Mouse (Mus musculus) heart, postnatal 10 days (tissue): ENCODE results near the gene Ulk4. TPM values are rescaled to one million over a fixed set of nuclear protein-coding genes. Genes with fewer than 3 reads are reported as not detected.

ENCODE experiments used
- DNase-seq, 2 experiments: peaks; one replicate each; pipeline ENCODE4 v3.0.0; 2021
- intact Hi-C: fragments of 180-260 bp; cut with DNase I; formaldehyde crosslinking; loops from one replicate; pipeline ENCODE4 v1.15.1; 2025
- total RNA-seq, 2 experiments: library from RNA; stranded (reverse); gene quantifications; 2 replicates each; pipeline ENCODE4 v1.2.3; 2021

The Ulk4 gene
- total RNA-seq, 2 experiments from 2014 or later = 0.74 to 1.4 TPM

- intact Hi-C loops = no loop called here
These were observed 282.5 kb downstream of the Ulk4 start for GRCm38 (mm10) chr9:120994223-120995155.

DNA sequence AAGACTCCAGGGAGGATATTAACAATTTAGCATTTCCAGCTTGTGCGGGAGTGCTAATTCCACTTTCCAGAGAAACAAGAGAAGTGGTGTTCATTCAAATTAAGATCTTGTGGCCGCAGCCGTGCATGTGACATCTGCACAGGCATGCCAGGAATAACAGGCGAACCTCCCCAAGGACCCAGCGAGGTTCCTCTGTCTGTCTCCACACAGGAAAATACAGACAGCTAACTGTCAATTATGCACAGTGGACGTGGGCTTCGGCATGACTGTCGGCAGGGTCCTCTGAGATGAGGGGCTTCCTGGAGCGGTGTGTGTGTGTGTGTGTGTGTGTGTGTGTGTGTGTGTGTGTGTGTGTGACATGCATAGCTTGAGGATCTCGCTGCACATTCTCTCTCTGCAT lies 284.0 kb downstream of the Ulk4 start:
- intact Hi-C loops = no loop called here
- no peak for DNase-seq

More at GRCm38 (mm10) chr9:120994223-120995155, 282.5 kb downstream of the Ulk4 start:
- DNase-seq = peak; percentile 42 to 43

- intact Hi-C loops = no loop called here
- DNase-seq = no peak
These were observed 285.2 kb downstream of the Ulk4 start for GRCm38 (mm10) chr9:120991801-120992200.

DNA sequence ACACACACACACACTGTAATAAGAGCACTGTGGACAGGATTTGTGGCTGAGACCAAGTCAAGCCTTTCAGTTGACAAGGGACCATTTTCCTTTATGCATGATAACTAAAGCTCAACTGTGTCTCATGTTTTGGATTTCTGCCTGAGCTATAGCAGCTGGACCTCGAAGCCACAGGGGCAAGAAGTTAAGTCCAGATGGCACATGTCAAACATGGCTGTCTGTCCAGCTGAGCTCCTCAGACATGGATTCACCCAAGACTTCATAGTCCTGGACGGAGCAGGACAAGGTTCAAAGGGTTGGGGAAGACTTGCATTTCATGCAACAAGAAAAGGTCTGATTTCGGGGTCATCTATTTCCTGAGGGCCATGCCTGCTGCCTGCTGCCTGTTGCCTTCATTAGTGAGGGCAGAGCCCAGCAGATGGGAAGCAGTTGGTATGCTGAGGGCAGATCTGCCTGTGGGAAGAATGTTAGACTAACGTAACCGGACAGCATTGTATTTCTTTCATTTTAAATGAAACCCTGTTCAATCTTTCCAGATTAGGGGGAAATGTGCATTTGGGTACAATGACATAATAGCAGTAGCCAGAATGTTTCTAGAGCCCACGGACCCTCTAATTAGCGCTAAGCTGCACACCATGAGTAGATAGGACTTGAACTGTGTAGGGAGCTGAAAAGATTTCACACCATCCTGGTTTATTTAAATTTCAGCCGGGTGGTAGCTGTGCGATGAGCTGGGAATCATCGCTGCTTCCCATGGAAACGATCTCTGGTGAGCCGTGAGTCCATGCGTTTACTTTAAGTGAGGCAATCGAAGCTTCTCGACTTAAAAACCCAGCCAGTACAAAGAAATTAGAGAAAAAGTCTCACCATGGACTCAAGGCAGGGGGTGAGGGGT lies 286.9 kb downstream of the Ulk4 start:
- intact Hi-C loops = no loop called here

DNA sequence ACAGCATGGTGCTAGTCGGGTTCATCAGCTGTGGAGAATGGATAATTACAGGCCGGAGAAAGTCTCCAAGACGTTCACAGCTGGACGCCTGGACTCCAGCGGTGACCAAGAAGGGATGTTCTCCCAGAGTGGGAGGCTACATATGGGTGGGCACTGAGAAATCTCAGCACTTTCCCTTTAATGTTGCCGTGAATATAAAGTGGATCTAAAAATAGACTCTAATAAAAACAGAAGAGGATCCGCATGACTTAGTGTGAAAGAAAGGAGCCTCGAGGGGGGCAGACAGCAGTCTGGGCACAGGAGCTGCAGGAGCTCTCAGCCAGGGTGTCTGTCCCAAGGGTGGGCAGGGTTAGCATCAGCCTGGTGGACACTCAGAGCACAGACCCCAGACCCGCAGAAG lies 288.9 kb downstream of the Ulk4 start:
- DNase-seq = no peak
- intact Hi-C loops = no loop called here

More for the DNA sequence above, 286.9 kb downstream of the Ulk4 start:
- DNase-seq = peak; percentile 51 to 53

- intact Hi-C loops = no loop called here
- no peak for DNase-seq
These were observed 290.0 kb downstream of the Ulk4 start for GRCm38 (mm10) chr9:120986994-120987393.

- DNase-seq = no peak
These were observed 290.7 kb downstream of the Ulk4 start for GRCm38 (mm10) chr9:120986255-120986654.

GRCm38 (mm10) chr9:120985524-120985923 lies 291.5 kb downstream of the Ulk4 start:
- intact Hi-C loops = no loop called here
- DNase-seq = no peak

More at GRCm38 (mm10) chr9:120986255-120986654, 290.7 kb downstream of the Ulk4 start:
- intact Hi-C loops = no loop called here

GRCm38 (mm10) chr9:120985009-120985408 lies 292.0 kb downstream of the Ulk4 start:
- intact Hi-C loops = no loop called here
- no peak for DNase-seq

DNA sequence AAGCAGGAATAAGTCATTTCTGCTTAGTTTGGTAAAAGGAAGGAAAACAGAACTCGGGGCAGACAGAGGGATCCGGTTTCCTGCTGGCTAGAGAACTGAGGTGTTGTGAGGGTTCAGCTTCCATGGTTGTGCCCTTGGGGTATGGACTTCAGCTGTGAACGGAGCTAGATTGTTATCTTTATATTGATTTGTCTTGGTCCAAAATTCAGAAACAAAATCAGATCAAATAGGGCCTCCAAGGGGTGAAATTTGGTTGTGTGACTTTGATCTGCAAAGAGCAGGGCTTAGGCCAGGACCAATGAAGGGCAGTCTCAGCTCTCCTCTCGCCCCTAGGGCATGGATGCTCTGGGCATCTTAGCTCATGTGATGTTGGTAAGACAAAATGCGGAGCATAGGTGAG lies 292.5 kb downstream of the Ulk4 start:
- intact Hi-C loops = no loop called here
- DNase-seq = no peak

DNA sequence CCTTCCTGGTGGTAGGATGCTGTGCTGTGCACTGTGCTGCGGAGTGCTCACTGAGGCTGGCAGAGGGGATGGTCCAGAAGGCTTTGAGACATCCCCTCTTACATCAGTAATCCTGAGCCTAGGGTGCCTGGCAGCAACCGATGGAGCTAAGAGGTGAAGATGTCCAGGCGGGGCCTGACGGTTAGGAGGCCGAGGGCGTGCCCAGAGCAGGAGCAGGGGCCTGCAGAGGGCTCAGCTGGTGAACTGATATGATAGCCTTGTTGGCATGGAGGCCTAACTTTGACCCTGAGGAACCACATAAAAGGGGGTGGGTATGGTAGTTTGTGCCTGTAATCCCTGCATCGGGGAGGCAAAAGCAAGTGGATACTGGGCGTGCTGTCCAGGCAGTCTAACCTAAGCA lies 293.1 kb downstream of the Ulk4 start:
- no peak for DNase-seq
- intact Hi-C loops = no loop called here

DNA sequence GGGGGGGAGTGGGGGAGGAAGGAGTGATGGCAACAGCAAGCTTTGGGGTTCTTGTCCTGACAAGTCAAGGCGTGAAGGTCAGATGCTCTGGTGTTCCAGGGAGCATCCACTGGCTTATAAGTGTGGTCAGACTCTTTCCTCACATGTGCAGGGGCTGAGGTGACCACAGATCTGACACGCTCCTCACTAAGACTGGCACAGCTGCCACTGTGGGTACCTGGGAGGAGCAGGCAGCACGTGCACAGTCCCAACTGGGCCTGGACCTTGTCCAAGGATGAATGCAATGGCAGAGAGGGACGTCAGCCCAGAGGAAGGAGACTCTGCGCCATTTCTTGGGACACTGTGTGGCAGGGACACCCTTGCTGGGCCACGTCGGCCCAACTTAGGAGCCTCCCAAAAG lies 295.2 kb downstream of the Ulk4 start:
- DNase-seq = no peak
- intact Hi-C loops = no loop called here

- no peak for DNase-seq
- intact Hi-C loops = no loop called here
These were observed 300.1 kb downstream of the Ulk4 start for GRCm38 (mm10) chr9:120976856-120977255.

DNA sequence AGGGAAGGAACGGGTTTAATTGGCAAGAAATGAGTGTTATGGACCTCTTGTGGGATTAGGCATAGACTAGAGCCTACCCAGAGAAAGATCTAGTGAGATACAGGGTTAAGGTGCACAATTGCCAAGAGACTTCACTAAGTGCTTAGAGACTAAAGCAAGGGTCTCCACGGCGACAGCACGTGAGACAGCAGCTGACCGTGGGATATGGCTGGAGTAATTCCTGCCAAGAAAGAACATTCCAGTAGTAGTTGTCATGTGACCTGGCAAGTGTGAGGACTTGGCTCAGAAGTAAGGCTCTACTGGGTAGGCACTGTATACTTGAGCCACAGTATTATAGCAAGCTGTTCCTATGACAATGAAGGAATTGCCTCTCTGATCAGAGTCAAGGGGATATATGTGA lies 300.8 kb downstream of the Ulk4 start:
- peak; percentile 80 to 82 for DNase-seq
- intact Hi-C loops = no loop called here

DNA sequence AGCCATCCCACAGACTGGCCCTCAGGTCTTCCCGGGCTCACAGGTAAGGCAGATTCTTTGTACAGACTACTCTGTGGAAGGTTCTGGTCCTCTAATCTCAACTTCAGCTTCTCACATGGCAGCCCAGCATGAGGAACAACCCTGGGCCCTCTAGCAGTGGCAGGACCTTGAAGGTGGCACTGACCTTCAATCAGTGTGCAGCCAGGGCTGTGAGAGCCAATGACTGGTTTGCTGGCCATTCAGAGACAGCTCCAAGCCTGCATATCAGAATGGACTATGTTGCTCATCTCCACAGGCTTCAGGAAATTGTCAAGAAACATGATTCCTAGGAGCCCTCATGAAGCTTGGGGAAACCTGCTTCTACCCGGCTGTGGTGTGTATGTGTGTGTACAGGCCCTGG lies 302.8 kb downstream of the Ulk4 start:
- intact Hi-C loops = no loop called here
- DNase-seq = no peak

DNA sequence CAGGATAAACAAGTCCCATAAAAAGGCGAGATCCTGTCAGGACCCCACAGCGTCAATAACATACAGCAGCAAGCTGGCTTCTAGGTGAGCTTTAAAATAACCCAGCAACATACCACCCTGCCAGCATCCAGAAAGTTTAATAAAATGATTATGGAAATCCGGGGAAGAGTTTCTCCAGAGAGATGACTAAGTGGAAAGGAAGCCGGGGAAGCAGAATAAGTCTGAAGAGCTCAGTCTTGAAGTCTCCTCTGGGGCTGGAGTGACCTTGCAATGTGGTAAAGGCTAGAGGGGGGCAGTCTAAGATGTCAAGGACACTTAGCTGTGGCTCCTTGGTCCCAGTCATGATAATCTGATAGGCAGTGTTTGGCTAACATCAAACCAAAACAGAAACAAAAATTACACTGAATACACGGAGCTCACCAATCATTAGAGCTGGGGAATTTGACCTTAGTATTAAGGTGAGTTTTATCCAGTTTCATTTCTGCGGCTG lies 303.9 kb downstream of the Ulk4 start:
- no peak for DNase-seq
- intact Hi-C loops = no loop called here

DNA sequence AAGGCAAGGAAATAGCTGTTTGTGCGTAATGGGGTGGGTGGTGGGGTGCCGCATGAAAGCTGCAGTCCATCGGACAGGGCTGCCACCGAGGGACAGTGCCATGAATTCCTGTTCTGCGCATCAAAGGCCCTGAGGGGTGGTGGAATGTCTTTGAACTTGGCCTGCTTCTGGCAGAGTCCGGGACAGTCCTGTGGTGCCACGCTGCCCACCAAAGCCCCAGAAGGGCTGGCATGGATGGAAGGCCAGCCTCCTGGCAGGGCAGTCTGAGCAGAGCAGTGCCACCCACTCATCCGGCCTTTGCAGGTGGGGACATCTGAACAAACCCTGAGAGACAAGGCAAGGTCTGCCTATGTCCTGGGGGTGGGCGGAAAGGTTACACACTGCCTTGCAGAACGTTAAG lies 312.0 kb downstream of the Ulk4 start:
- intact Hi-C loops = no loop called here
- no peak for DNase-seq

GRCm38 (mm10) chr9:120964224-120964623 lies 312.8 kb downstream of the Ulk4 start:
- DNase-seq = no peak
- intact Hi-C loops = no loop called here

DNA sequence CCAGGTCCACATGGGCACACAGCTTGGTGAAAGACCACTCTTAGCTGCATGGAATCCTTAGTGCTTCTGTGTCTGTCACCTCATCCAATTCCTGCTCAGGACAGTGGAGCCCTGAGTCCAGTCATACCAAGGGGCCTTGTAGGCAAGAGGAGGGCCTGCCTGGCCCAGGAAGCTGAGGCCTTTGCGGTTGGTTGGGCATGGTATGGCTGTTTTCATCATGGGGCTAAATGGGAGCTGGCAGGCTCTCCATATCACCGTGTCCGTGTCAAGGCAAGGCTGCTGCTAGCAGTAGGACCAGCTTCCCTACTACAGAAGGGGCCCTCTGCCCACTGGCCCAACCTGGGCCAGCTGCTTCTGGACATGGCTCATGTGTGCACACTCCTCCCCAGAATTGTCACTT lies 313.3 kb downstream of the Ulk4 start:
- no peak for DNase-seq

GRCm38 (mm10) chr9:120963104-120963503 lies 313.9 kb downstream of the Ulk4 start:
- DNase-seq = no peak
- intact Hi-C loops = no loop called here

More for the DNA sequence above, 313.3 kb downstream of the Ulk4 start:
- intact Hi-C loops = no loop called here
